In genomic region chr10:50698836-50699433, GRCm38 (mm10) we compare ENCODE assay signal across 8 mouse cellular contexts.
DNase-seq lines count a peak whose midpoint lies in the region; ATAC-seq lines count a peak whose summit lies in the region.

No protein-coding gene starts in this region.

- H3K4me2 ChIP-seq in forebrain, embryonic 11.5 days (ENCODE audit: low read depth, low read length, severe bottlenecking), result no peak overlapping the region
- no peak overlapping the region for H3K4me2 ChIP-seq in midbrain, embryonic 11.5 days
- no peak overlapping the region for H3K4me2 ChIP-seq in hindbrain, embryonic 12.5 days (replicated peaks)

- H3K4me1 ChIP-seq in forebrain, embryonic 11.5 days (replicated peaks; ENCODE audit: control insufficient read depth, insufficient read depth, low read length), result no peaks in the 10 kb centered on the region
- H3K4me1 ChIP-seq in forebrain, embryonic 10.5 days, result no peaks in the 10 kb centered on the region
- no peaks in the 10 kb centered on the region for H3K4me1 ChIP-seq in midbrain, embryonic 11.5 days (ENCODE audit: control insufficient read depth, insufficient read depth, low read length)
- H3K4me1 ChIP-seq in midbrain, embryonic 10.5 days, result no peaks in the 10 kb centered on the region
- no peaks in the 10 kb centered on the region for H3K4me1 ChIP-seq in hindbrain, embryonic 12.5 days

- 69% methylated on average over 4 of the region's 4 CpGs for WGBS in forebrain, embryonic 11.5 days
- WGBS in forebrain, embryonic 10.5 days, result 65% methylated on average over 4 of the region's 4 CpGs
- WGBS in midbrain, embryonic 11.5 days, result 71% methylated on average over 4 of the region's 4 CpGs
- WGBS in midbrain, embryonic 10.5 days, result 62% methylated on average over 4 of the region's 4 CpGs
- 65% methylated on average over 4 of the region's 4 CpGs for WGBS in hindbrain, embryonic 12.5 days

- ATAC-seq in forebrain, embryonic 11.5 days (replicated peaks; ENCODE audit: low FRiP score), result peak; percentile 61
- peak; percentile 64 for ATAC-seq in midbrain, embryonic 11.5 days (ENCODE audit: low FRiP score)
- ATAC-seq in hindbrain, embryonic 12.5 days (ENCODE audit: low FRiP score), result peak; percentile 69

- no peak overlapping the region for H3K9ac ChIP-seq in forebrain, embryonic 11.5 days (ENCODE audit: low read length)
- no peak overlapping the region for H3K9ac ChIP-seq in midbrain, embryonic 11.5 days (ENCODE audit: low read length)
- H3K9ac ChIP-seq in hindbrain, embryonic 12.5 days, result no peak overlapping the region

- H3K27me3 ChIP-seq in forebrain, embryonic 11.5 days (ENCODE audit: control insufficient read depth, insufficient read depth, low read length), result no peaks in the 10 kb centered on the region
- no peaks in the 10 kb centered on the region for H3K27me3 ChIP-seq in forebrain, embryonic 10.5 days (ENCODE audit: poor library complexity, severe bottlenecking)
- no peaks in the 10 kb centered on the region for H3K27me3 ChIP-seq in midbrain, embryonic 11.5 days (ENCODE audit: control insufficient read depth, insufficient read depth, low read length)
- H3K27me3 ChIP-seq in midbrain, embryonic 10.5 days (ENCODE audit: low read depth, poor library complexity, severe bottlenecking), result no peaks in the 10 kb centered on the region
- no peaks in the 10 kb centered on the region for H3K27me3 ChIP-seq in hindbrain, embryonic 12.5 days

- no peaks in the 10 kb centered on the region for H3K36me3 ChIP-seq in forebrain, embryonic 11.5 days (ENCODE audit: control insufficient read depth, insufficient read depth, low read length)
- H3K36me3 ChIP-seq in forebrain, embryonic 10.5 days (replicated peaks), result 0 out of 2 replicates have a peak, but pooled peaks cover 4% of the 10 kb centered on the region
- no peaks in the 10 kb centered on the region for H3K36me3 ChIP-seq in midbrain, embryonic 11.5 days (ENCODE audit: control insufficient read depth, insufficient read depth, low read length)
- no peaks in the 10 kb centered on the region for H3K36me3 ChIP-seq in midbrain, embryonic 10.5 days
- H3K36me3 ChIP-seq in hindbrain, embryonic 12.5 days, result no peaks in the 10 kb centered on the region

- no peaks in the 10 kb centered on the region for H3K9me3 ChIP-seq in forebrain, embryonic 11.5 days (ENCODE audit: control insufficient read depth, low read length)
- H3K9me3 ChIP-seq in forebrain, embryonic 10.5 days, result no peaks in the 10 kb centered on the region
- H3K9me3 ChIP-seq in midbrain, embryonic 11.5 days (ENCODE audit: control insufficient read depth, low read length), result no peaks in the 10 kb centered on the region
- no peaks in the 10 kb centered on the region for H3K9me3 ChIP-seq in midbrain, embryonic 10.5 days (replicated peaks)
- H3K9me3 ChIP-seq in hindbrain, embryonic 12.5 days (replicated peaks), result no peaks in the 10 kb centered on the region

- DNase-seq in forebrain, embryonic 11.5 days (ENCODE audit: low spot score), result no peak
- DNase-seq in forebrain, embryonic 10.5 days (ENCODE audit: extremely low spot score, low spot score), result no peak
- DNase-seq in midbrain, embryonic 11.5 days (ENCODE audit: low spot score, missing footprints), result no peak
- DNase-seq in midbrain, embryonic 10.5 days (ENCODE audit: low spot score), result no peak
- peak; percentile 23 for DNase-seq in skeletal muscle tissue, adult 2 months (ENCODE audit: low read depth, low spot score)
- DNase-seq in Muller cell, postnatal 12 days (ENCODE audit: inconsistent ontology term), result no peak
- DNase-seq in urinary bladder, postnatal 25 days (ENCODE audit: low spot score), result no peak

- no peak overlapping the region for H3K4me3 ChIP-seq in forebrain, embryonic 11.5 days (ENCODE audit: low read depth, low read length)
- H3K4me3 ChIP-seq in forebrain, embryonic 10.5 days, result no peak overlapping the region
- no peak overlapping the region for H3K4me3 ChIP-seq in midbrain, embryonic 11.5 days (ENCODE audit: low read depth, low read length)
- no peak overlapping the region for H3K4me3 ChIP-seq in midbrain, embryonic 10.5 days
- H3K4me3 ChIP-seq in hindbrain, embryonic 12.5 days, result no peak overlapping the region

- no peak overlapping the region for H3K27ac ChIP-seq in forebrain, embryonic 11.5 days (ENCODE audit: low read depth, low read length)
- no peak overlapping the region for H3K27ac ChIP-seq in forebrain, embryonic 10.5 days
- no peak overlapping the region for H3K27ac ChIP-seq in midbrain, embryonic 11.5 days (ENCODE audit: low read depth, low read length)
- no peak overlapping the region for H3K27ac ChIP-seq in midbrain, embryonic 10.5 days (replicated peaks)
- no peak overlapping the region for H3K27ac ChIP-seq in hindbrain, embryonic 12.5 days
